22 mouse cellular contexts compared by ENCODE assay signal in the genomic region with DNA sequence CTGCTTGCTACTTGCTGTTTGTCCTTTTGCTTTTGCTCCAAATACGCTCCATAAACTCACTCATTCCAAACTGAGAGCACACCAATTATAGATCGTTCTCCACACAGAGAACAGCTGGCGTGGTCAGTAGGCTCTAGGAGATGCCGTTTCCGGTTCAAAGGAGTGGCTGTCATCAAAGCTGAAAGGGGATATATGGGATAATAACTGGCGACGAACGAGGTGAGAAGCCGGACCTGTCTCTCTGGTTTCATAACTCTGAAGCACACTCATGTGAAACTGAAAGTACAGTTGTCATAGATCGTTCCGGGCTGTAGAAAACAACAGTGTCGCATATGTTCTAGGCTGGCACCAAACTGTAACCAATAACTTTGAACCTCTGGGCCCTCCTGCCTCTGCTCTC.
DNase-seq lines count a peak whose midpoint lies in the region; ATAC-seq lines count a peak whose summit lies in the region.
"Had no signal": no experiment of that assay in that cellular context is flagged by ENCODE, and none has a peak within 500 bp of the region (broad histone marks: within the 10 kb centered on the region; RNA-seq: fewer than 3 reads in every experiment).

No protein-coding gene starts in this region.

- H3K9ac ChIP-seq in lung, embryonic 16.5 days (ENCODE audit: low read length) = no peak overlapping the region
- H3K9ac ChIP-seq: lung, embryonic 15.5 days; midbrain, embryonic 12.5 days had no signal

- no peak overlapping the region for H3K4me3 ChIP-seq in lung, embryonic 16.5 days (ENCODE audit: low read length)
- peak overlapping the region; percentile 30 for H3K4me3 ChIP-seq in brown adipose tissue, adult 24 weeks (ENCODE audit: insufficient read depth, low read depth, low read length)
- H3K4me3 ChIP-seq: heart, adult 2 months; limb, embryonic 10.5 days; lung, embryonic 15.5 days; midbrain, embryonic 12.5 days had no signal

- H3K27ac ChIP-seq in lung, embryonic 16.5 days (ENCODE audit: low read length) = no peak overlapping the region; the same call in 1 of the 2 replicates
- H3K27ac ChIP-seq in brown adipose tissue, adult 24 weeks (replicated peaks; ENCODE audit: low read depth, low read length) = no peak overlapping the region
- H3K27ac ChIP-seq: heart, adult 2 months; limb, embryonic 10.5 days; lung, embryonic 15.5 days; midbrain, embryonic 12.5 days had no signal

- H3K36me3 ChIP-seq in lung, embryonic 16.5 days (ENCODE audit: control insufficient read depth, insufficient read depth, low read length) = no peaks in the 10 kb centered on the region
- H3K36me3 ChIP-seq: G1E; limb, embryonic 10.5 days; lung, embryonic 15.5 days; midbrain, embryonic 12.5 days had no signal

- intact Hi-C loops in heart, postnatal 10 days (cut with DNase I) = no loop called here

- no peaks in the 10 kb centered on the region for H3K9me3 ChIP-seq in lung, embryonic 16.5 days (ENCODE audit: control insufficient read depth, low read length)
- H3K9me3 ChIP-seq: limb, embryonic 10.5 days; lung, embryonic 15.5 days; midbrain, embryonic 12.5 days had no signal

- DNase-seq in heart, adult 11 months = peak; percentile 75
- DNase-seq in heart, adult 9 months (ENCODE audit: low spot score in 2 of 2) = no peak
- DNase-seq in lung, postnatal 10 days = no peak
- DNase-seq in naive thymus-derived CD4-positive, alpha-beta T cell, adult 2 months (ENCODE audit: low read depth) = peak; percentile 6
- no peak for DNase-seq in spleen, postnatal 36 days (ENCODE audit: low spot score in 2 of 2)
- DNase-seq in heart, postnatal 10 days = no peak
- DNase-seq: adrenal gland, adult 2 months; B cell, adult 2 months; cerebellum, adult 11-12 months; cerebellum, postnatal 36 days; heart, adult 2 months; kidney, postnatal 36 days; right cerebral cortex, adult 18-20 months; thymus, postnatal 25 days had no signal

- ATAC-seq in lung, embryonic 16.5 days (ENCODE audit: low read depth) = peak; percentile 10; the same call in 1 of the 2 replicates
- ATAC-seq: forebrain, embryonic 14.5 days had no signal

- no peaks in the 10 kb centered on the region for H3K27me3 ChIP-seq in lung, embryonic 16.5 days (ENCODE audit: control insufficient read depth, insufficient read depth, low read depth, low read length)
- H3K27me3 ChIP-seq: lung, embryonic 15.5 days; midbrain, embryonic 12.5 days had no signal

- no peak overlapping the region for H3K4me2 ChIP-seq in lung, embryonic 16.5 days (ENCODE audit: low read depth, low read length)
- H3K4me2 ChIP-seq: liver, embryonic 11.5 days; lung, embryonic 15.5 days; midbrain, embryonic 12.5 days had no signal

- H3K4me1 ChIP-seq in lung, embryonic 16.5 days (replicated peaks; ENCODE audit: control insufficient read depth, insufficient read depth, low read length) = peaks cover 23% of the 10 kb centered on the region
- peaks cover 6% of the 10 kb centered on the region; the same call in 1 of the 2 replicates for H3K4me1 ChIP-seq in brown adipose tissue, adult 24 weeks (ENCODE audit: control insufficient read depth, insufficient read depth, insufficient read length, low read length)

- 55% methylated on average over 12 of the region's 12 CpGs for WGBS in lung, embryonic 16.5 days

Comparison
In these comparisons a context has a peak if more than half of its experiments do, and no peak if none do; other contexts are left out.
1. DNase-seq: peak in heart, adult 11 months (single experiment) and naive thymus-derived CD4-positive, alpha-beta T cell, adult 2 months (single experiment); none in heart, adult 9 months (0 of 2), lung, postnatal 10 days (single experiment), spleen, postnatal 36 days (0 of 2) and heart, postnatal 10 days (0 of 2).